Mouse (Mus musculus) layer of hippocampus, postnatal 10 days (tissue): Measurements from ENCODE around the gene Trub2. TPM values are rescaled to one million over a fixed set of nuclear protein-coding genes. Genes with fewer than 3 reads are reported as not detected.

ENCODE experiments used
- DNase-seq, 2 experiments: peaks; one replicate each; pipeline ENCODE4 v3.0.0; 2021; ENCODE audit warnings: low spot score in 2 of 2
- total RNA-seq, 2 experiments: library from RNA; stranded (reverse); gene quantifications; 2 replicates each; pipeline ENCODE4 v1.2.3; 2021

Gene Trub2
- total RNA-seq, 2 experiments from 2014 or later = 47.7 to 59.7 TPM

- DNase-seq = peak in 1 of 2 experiments; percentile 51
Measured at GRCm38 (mm10) chr2:29731545-29731944, 56.8 kb downstream of the Trub2 start.

GRCm38 (mm10) chr2:29729500-29729899 is 58.8 kb downstream of the Trub2 start:
- no peak for DNase-seq

- DNase-seq = no peak
Measured at GRCm38 (mm10) chr2:29724664-29725365, 63.5 kb downstream of the Trub2 start.

GRCm38 (mm10) chr2:29723132-29723531 is 65.2 kb downstream of the Trub2 start:
- no peak for DNase-seq

GRCm38 (mm10) chr2:29718581-29718980 is 69.7 kb downstream of the Trub2 start:
- DNase-seq = no peak

GRCm38 (mm10) chr2:29716691-29717090 is 71.6 kb downstream of the Trub2 start:
- DNase-seq = no peak

GRCm38 (mm10) chr2:29716143-29716542 is 72.2 kb downstream of the Trub2 start:
- no peak for DNase-seq

GRCm38 (mm10) chr2:29714127-29714526 is 74.2 kb downstream of the Trub2 start:
- no peak for DNase-seq

- DNase-seq = no peak
Measured at GRCm38 (mm10) chr2:29713501-29713900, 74.8 kb downstream of the Trub2 start.

GRCm38 (mm10) chr2:29711877-29712276 is 76.4 kb downstream of the Trub2 start:
- DNase-seq = no peak

Other genes with a start within 250 kb of the Trub2 start
- gene Rapgef1, start 168.8 kb downstream of the Trub2 start, total RNA-seq = 100 to 1,000 TPM; 119 to 123 TPM
- 1 to 10 TPM; 1.4 to 2.2 TPM for gene Gm13420, start 36.8 kb downstream of the Trub2 start, total RNA-seq
- not detected for gene Gm13547, start 29.2 kb downstream of the Trub2 start, total RNA-seq
- gene Coq4, start 1.0 kb downstream of the Trub2 start, total RNA-seq = 10 to 100 TPM; 32.4 to 35.9 TPM
- gene Slc27a4, start 14.1 kb upstream of the Trub2 start, total RNA-seq = 10 to 100 TPM; 88.9 to 94.0 TPM
- 10 to 100 TPM; 42.4 to 55.0 TPM for gene Urm1, start 31.6 kb upstream of the Trub2 start, total RNA-seq
- gene Cercam, start 80.7 kb upstream of the Trub2 start, total RNA-seq = 10 to 100 TPM; 11.9 to 15.0 TPM
- gene Odf2, start 100.7 kb upstream of the Trub2 start, total RNA-seq = 100 to 1,000 TPM; 105 to 119 TPM
- gene Gle1, start 146.9 kb upstream of the Trub2 start, total RNA-seq = 10 to 100 TPM; 43.4 to 45.0 TPM
- gene Sptan1, start 177.1 kb upstream of the Trub2 start, total RNA-seq = 1,000 to 10,000 TPM in 1 of 2 experiments, 100 to 1,000 TPM in 1; 939 to 1,018 TPM